In the genomic region with DNA sequence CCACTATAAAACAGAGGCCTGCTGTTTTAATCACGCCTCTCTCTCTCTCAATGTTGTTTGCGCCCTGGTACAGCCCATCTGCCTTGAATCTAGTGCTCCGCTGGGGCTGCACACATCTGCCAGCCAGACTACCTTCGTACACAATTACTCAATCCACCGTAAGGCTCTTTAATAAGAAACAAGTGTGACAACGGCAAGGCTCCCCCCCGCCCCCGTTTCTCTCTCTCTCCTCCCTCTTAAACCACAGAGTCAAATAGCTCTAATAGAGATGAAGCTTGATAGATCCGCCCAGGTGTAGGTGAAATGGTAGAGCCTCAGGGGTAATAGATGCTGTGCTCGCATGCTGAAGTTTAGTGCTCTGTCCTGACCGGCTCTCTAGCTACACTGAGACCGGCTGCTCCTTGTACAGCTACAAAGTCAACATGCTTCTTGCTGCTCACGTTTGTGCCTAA, we compare ENCODE assay signal across 9 mouse cellular contexts. TPM values are rescaled to one million over a fixed set of nuclear protein-coding genes. Genes with fewer than 3 reads are reported as not detected.
DNase-seq lines count a peak whose midpoint lies in the region; ATAC-seq and TF ChIP-seq lines count a peak whose summit lies in the region.
"Had no signal": no experiment of that assay in that cellular context is flagged by ENCODE, and none has a peak within 500 bp of the region (broad histone marks: within the 10 kb centered on the region; RNA-seq: fewer than 3 reads in every experiment).

A gene (plus strand): TSS at position 174 of the 452 bp plus-strand sequence.

- 58% methylated on average over 13 of the region's 13 CpGs for WGBS in lung, adult 2 months
- WGBS in embryonic facial prominence, embryonic 11.5 days: 18% methylated on average over 13 of the region's 13 CpGs
- 57% methylated on average over 13 of the region's 13 CpGs for whole genome bisulfite sequencing in intestine, embryonic 16.5 days
- 19% methylated on average over 13 of the region's 13 CpGs for WGBS in neural tube, embryonic 14.5 days

- no peaks in the 10 kb centered on the region for H3K36me3 ChIP-seq in embryonic facial prominence, embryonic 11.5 days (replicated peaks; ENCODE audit: control insufficient read depth, insufficient read depth, low read depth, low read length)
- no peaks in the 10 kb centered on the region for H3K36me3 ChIP-seq in intestine, embryonic 16.5 days (ENCODE audit: control insufficient read depth, insufficient read depth, low read length)
- H3K36me3 ChIP-seq in neural tube, embryonic 14.5 days (ENCODE audit: control insufficient read depth, insufficient read depth, low read length): no peaks in the 10 kb centered on the region

- TF ChIP-seq POLR2A in lung, adult 2 months (IDR thresholded peaks at IDR 0.05; ENCODE audit: borderline replicate concordance, extremely low read depth, low read depth, low read length): no peak

- H3K4me1 ChIP-seq in lung, adult 2 months (ENCODE audit: control insufficient read depth, insufficient read depth, low read length): no peaks in the 10 kb centered on the region
- no peaks in the 10 kb centered on the region for H3K4me1 ChIP-seq in embryonic facial prominence, embryonic 11.5 days (ENCODE audit: control insufficient read depth, insufficient read depth, low read length)
- H3K4me1 ChIP-seq in intestine, embryonic 16.5 days (ENCODE audit: control insufficient read depth, insufficient read depth, low read length): no peaks in the 10 kb centered on the region
- 0 out of 2 replicates have a peak, but pooled peaks cover 4% of the 10 kb centered on the region for H3K4me1 ChIP-seq in neural tube, embryonic 14.5 days (ENCODE audit: control insufficient read depth, insufficient read depth, low read length)

- peak within 1 kb of the TSS; percentile 14 for H3K4me2 ChIP-seq in embryonic facial prominence, embryonic 11.5 days (ENCODE audit: low read depth, low read length)
- H3K4me2 ChIP-seq in intestine, embryonic 16.5 days (ENCODE audit: low read depth, low read length): no peak within 1 kb of the TSS
- peak within 1 kb of the TSS; percentile 35 for H3K4me2 ChIP-seq in neural tube, embryonic 14.5 days (ENCODE audit: low read depth, low read length)

- H3K9ac ChIP-seq in embryonic facial prominence, embryonic 11.5 days (replicated peaks; ENCODE audit: low read length): peak within 1 kb of the TSS; percentile 29
- no peak within 1 kb of the TSS for H3K9ac ChIP-seq in intestine, embryonic 16.5 days (ENCODE audit: low read depth, low read length)
- H3K9ac ChIP-seq in neural tube, embryonic 14.5 days (replicated peaks; ENCODE audit: low read depth, low read length): 0 out of 2 replicates have a peak within 1 kb of the TSS, but pooled peaks have one; percentile 17

- no peaks in the 10 kb centered on the region for H3K9me3 ChIP-seq in embryonic facial prominence, embryonic 11.5 days (replicated peaks; ENCODE audit: control insufficient read depth, low read length)
- no peaks in the 10 kb centered on the region for H3K9me3 ChIP-seq in intestine, embryonic 16.5 days (ENCODE audit: control insufficient read depth, low read length)
- no peaks in the 10 kb centered on the region for H3K9me3 ChIP-seq in neural tube, embryonic 14.5 days (ENCODE audit: control insufficient read depth, low read length)

- H3K27me3 ChIP-seq in embryonic facial prominence, embryonic 11.5 days (ENCODE audit: control insufficient read depth, insufficient read depth, low read length): no peaks in the 10 kb centered on the region
- H3K27me3 ChIP-seq in intestine, embryonic 16.5 days (replicated peaks; ENCODE audit: control insufficient read depth, insufficient read depth, low read length): no peaks in the 10 kb centered on the region
- no peaks in the 10 kb centered on the region for H3K27me3 ChIP-seq in neural tube, embryonic 14.5 days (ENCODE audit: control insufficient read depth, insufficient read depth, low read length)

- H3K4me3 ChIP-seq in lung, adult 2 months (replicated peaks; ENCODE audit: extremely low read depth, low read depth, low read length): no peak within 1 kb of the TSS
- H3K4me3 ChIP-seq in embryonic facial prominence, embryonic 11.5 days (ENCODE audit: low read depth, low read length): peak within 1 kb of the TSS; percentile 32
- H3K4me3 ChIP-seq in intestine, embryonic 16.5 days (ENCODE audit: low read length): no peak within 1 kb of the TSS
- peak within 1 kb of the TSS; percentile 13 for H3K4me3 ChIP-seq in neural tube, embryonic 14.5 days (ENCODE audit: low read depth, low read length)

- H3K27ac ChIP-seq in embryonic facial prominence, embryonic 11.5 days (replicated peaks; ENCODE audit: low read depth, low read length): peak within 1 kb of the TSS; percentile 84
- H3K27ac ChIP-seq in intestine, embryonic 16.5 days (ENCODE audit: low read length): no peak within 1 kb of the TSS
- H3K27ac ChIP-seq in neural tube, embryonic 14.5 days (ENCODE audit: low read depth, low read length): no peak within 1 kb of the TSS

- TF ChIP-seq CTCF in lung, adult 2 months (IDR thresholded peaks at IDR 0.05; ENCODE audit: insufficient read depth, low read length): no peak

- no peak for DNase-seq in lung, adult 2 months
- DNase-seq in lung, postnatal 10 days: no peak
- DNase-seq in embryonic facial prominence, embryonic 11.5 days (ENCODE audit: low spot score): peak; percentile 91
- DNase-seq in right cerebral cortex, adult 18-20 months: no peak
- no peak for DNase-seq in spleen, postnatal 10 days (ENCODE audit: low spot score in 2 of 2)
- DNase-seq in kidney, adult 9 months: no peak
- DNase-seq: adrenal gland, adult 8-10 months had no signal

- peak; percentile 94 for ATAC-seq in embryonic facial prominence, embryonic 11.5 days (replicated peaks; ENCODE audit: insufficient number of reproducible peaks, low FRiP score, low TSS enrichment, low read depth)
- ATAC-seq in intestine, embryonic 16.5 days: no peak
- peak; percentile 97 for ATAC-seq in neural tube, embryonic 14.5 days (ENCODE audit: low read depth)

RNA-seq across cellular contexts. Expression of the gene that starts here (rescaled TPM):
- 8.5 and 13.3 TPM in 2 replicates for polyA plus RNA-seq in lung, adult 2 months (2012; rRNA removed)
- polyA plus RNA-seq in embryonic facial prominence, embryonic 11.5 days (2014; fragmentation: Nextera tagmentation; extraction: Ambion mirVana): 56.3 and 56.5 TPM in 2 replicates
- 10.2 and 11.1 TPM in 2 replicates for polyA plus RNA-seq in intestine, embryonic 16.5 days (2015; fragmentation: Nextera tagmentation; extraction: Ambion mirVana)
- 32.0 and 34.6 TPM in 2 replicates for polyA plus RNA-seq in neural tube, embryonic 14.5 days (2014; fragmentation: Nextera tagmentation; extraction: Ambion mirVana)

Comparison
In these comparisons a context has a peak if more than half of its experiments do, and no peak if none do; other contexts are left out.
1. H3K4me3 ChIP-seq: peak in embryonic facial prominence, embryonic 11.5 days (single experiment) and neural tube, embryonic 14.5 days (single experiment); none in lung, adult 2 months (single experiment) and intestine, embryonic 16.5 days (single experiment).